Mouse (Mus musculus): ENCODE data around the gene Rad9a. TPM values are rescaled to one million over a fixed set of nuclear protein-coding genes. Genes with fewer than 3 reads are reported as not detected.

Gene Rad9a
- polyA plus RNA-seq, 1 experiment from 2014 or later, result 21.3 TPM

- H3K4me1 ChIP-seq, result peaks cover 82% of the 10 kb centered on the region
- H3K4me2 ChIP-seq, result no peak overlapping the region
- no peak for ATAC-seq (ENCODE audit: extremely low read depth, insufficient number of reproducible peaks, low FRiP score, low TSS enrichment)
- no peak overlapping the region for H3K27ac ChIP-seq (replicated peaks)
- no peak overlapping the region for H3K4me3 ChIP-seq
- H3K27me3 ChIP-seq (replicated peaks), result peaks cover 90% of the 10 kb centered on the region
- WGBS, result 41% methylated on average over 3 of the region's 3 CpGs
- no peaks in the 10 kb centered on the region for H3K36me3 ChIP-seq
- H3K9ac ChIP-seq, result 0 out of 2 replicates have a peak overlapping the region, but pooled peaks have one; percentile 38
- no peaks in the 10 kb centered on the region for H3K9me3 ChIP-seq
Measured at GRCm38 (mm10) chr19:4217855-4218254, 16.4 kb upstream of the Rad9a start.

DNA sequence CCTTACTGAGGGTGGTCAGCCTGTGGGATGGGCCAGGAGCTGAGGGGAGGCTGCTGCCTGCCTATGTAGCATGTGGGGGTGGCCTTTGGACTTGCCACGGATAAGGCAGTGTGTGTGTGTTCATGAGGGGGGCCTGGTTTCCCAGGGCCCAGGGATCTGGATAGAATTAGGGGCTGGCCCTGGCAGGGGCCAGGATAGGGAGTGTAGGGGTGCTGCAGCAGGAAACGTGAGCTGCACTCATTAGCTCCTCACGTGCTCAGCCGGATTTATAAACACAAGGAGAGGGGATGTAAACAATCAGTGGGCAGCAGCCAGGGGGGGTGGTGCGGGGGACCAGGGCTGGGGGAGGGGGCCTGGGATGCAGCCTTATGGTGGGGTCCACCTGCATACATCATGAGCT lies 15.7 kb upstream of the Rad9a start:
- Histone ChIP-seq H3K27ac (replicated peaks) (no peak overlapping the region), H3K9ac (peak overlapping the region; percentile 16; the same call in 1 of the 2 replicates), H3K4me3 (no peak overlapping the region), H3K9me3 (no peaks in the 10 kb centered on the region), H3K27me3 (replicated peaks) (peaks cover 90% of the 10 kb centered on the region), H3K4me1 (peaks cover 86% of the 10 kb centered on the region), H3K4me2 (no peak overlapping the region), H3K36me3 (no peaks in the 10 kb centered on the region)
- no peak for ATAC-seq (ENCODE audit: extremely low read depth, insufficient number of reproducible peaks, low FRiP score, low TSS enrichment)
- 18% methylated on average over 5 of the region's 5 CpGs for WGBS

DNA sequence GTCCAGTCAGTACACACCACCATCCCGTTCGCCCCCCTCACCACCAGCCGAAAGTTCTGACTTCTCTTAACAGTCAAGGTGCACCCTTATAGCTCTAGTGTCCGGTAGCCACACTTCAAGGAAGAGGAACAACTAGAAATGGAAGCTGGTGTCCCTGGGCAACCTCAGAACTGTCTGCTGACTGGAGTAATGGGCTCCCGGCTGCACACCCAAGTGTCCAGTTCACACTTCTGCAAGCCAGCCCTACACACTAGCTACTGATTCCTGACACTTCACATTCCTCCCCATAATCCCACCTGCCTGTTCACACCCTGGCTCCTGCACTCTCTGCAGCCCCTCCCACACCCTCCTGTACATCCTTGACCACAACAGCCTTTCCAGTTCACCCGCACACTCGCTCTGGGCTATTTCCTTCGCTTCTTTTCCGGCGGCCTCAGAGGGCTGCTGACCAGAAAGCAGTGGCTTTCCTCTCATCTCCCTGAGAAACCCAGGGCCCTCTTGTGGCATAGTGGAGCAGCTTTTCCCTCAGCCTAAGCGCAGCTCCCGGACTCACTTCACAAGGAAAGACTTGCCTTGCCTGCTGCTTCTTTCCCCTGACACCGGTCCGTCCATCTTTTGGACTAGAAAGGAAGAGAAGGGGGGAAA lies 14.7 kb upstream of the Rad9a start:
- Histone ChIP-seq H3K36me3 (no peaks in the 10 kb centered on the region), H3K4me2 (peak overlapping the region; percentile 99), H3K9ac (0 out of 2 replicates have a peak overlapping the region, but pooled peaks have one; percentile 4), H3K4me3 (peak overlapping the region; percentile 74), H3K27me3 (replicated peaks) (peaks cover 91% of the 10 kb centered on the region), H3K27ac (replicated peaks) (no peak overlapping the region), H3K9me3 (no peaks in the 10 kb centered on the region), H3K4me1 (peaks cover 77% of the 10 kb centered on the region)
- ATAC-seq (ENCODE audit: extremely low read depth, insufficient number of reproducible peaks, low FRiP score, low TSS enrichment), result no peak
- 13% methylated on average over 14 of the region's 14 CpGs for WGBS

DNA sequence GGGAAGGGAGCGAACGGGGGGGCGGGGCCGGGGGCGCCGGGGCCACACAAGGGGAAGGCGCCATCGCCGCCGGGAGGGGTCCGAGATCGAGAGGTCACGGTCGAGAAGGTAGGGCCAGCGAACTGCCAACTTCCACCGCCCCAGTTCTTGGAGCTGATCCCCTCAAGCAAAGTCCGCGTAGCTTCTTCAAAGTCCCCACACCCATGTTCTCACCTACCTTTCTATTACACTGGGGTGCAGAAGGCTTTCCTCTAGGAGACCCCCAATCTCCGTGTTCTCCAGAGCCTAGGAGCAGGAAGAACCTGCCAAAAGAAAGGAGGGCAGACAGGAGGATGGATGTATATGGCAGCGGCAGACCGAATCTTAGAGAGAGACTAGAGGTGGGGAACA lies 14.0 kb upstream of the Rad9a start:
- no peaks in the 10 kb centered on the region for H3K9me3 ChIP-seq
- H3K27ac ChIP-seq (replicated peaks), result peak overlapping the region; percentile 73; the same call in 1 of the 2 replicates
- peak overlapping the region; percentile 74 for H3K4me3 ChIP-seq
- no peaks in the 10 kb centered on the region for H3K36me3 ChIP-seq
- WGBS, result 3% methylated on average over 16 of the region's 21 CpGs
- no peak for ATAC-seq (ENCODE audit: extremely low read depth, insufficient number of reproducible peaks, low FRiP score, low TSS enrichment)
- H3K4me1 ChIP-seq, result peaks cover 70% of the 10 kb centered on the region
- H3K27me3 ChIP-seq (replicated peaks), result peaks cover 93% of the 10 kb centered on the region
- peak overlapping the region; percentile 89 for H3K9ac ChIP-seq
- H3K4me2 ChIP-seq, result peak overlapping the region; percentile 99

DNA sequence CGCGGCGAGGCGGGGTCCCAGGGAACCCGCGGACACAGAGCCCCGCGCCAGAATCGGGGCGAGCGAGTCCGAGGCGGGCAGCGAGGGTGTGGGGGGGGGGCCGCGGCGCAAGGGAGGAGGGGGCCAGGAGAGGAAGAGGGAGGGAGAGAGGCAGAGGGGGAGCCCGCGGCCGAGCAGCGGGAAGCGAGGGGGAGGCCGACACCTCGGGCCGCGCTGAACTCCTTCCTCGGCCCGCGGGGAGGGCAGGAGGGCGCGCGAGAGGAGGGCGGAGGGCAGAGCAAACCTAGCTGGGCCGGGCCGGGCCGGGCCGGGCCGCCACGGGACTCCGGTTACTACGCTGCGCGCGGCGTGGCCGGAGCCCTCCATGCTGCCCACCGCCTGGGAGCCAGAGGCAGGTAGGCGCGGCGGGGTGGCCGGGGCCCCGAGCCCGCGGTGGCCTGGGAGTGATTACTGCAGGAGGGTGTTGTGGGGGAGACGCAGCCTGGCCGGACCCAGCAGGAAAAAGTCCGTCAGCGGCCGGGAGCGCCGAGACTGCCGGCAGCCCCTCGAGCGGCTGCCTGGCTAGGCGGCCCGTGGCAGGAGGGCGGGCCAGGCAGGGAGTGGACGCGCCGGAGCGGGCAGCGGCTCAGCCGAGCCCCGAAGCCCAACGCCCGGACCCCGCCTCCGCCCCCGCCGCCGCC lies 13.4 kb upstream of the Rad9a start:
- Histone ChIP-seq H3K4me3 (peak overlapping the region; percentile 74), H3K9ac (peak overlapping the region; percentile 89), H3K4me2 (peak overlapping the region; percentile 99), H3K27me3 (replicated peaks) (peaks cover 92% of the 10 kb centered on the region), H3K4me1 (peaks cover 64% of the 10 kb centered on the region), H3K27ac (replicated peaks) (peak overlapping the region; percentile 73), H3K36me3 (no peaks in the 10 kb centered on the region), H3K9me3 (no peaks in the 10 kb centered on the region)
- ATAC-seq (ENCODE audit: extremely low read depth, insufficient number of reproducible peaks, low FRiP score, low TSS enrichment), result 0 out of 2 replicates have a peak, but pooled peaks have one; percentile 12
- under 1% methylated on average over 36 of the region's 81 CpGs for WGBS

- ATAC-seq (ENCODE audit: extremely low read depth, insufficient number of reproducible peaks, low FRiP score, low TSS enrichment), result 0 out of 2 replicates have a peak, but pooled peaks have one; percentile 20
- WGBS, result 0% methylated on average over 49 of the region's 49 CpGs
- H3K27ac ChIP-seq (replicated peaks), result peak within 1 kb of the TSS; percentile 73
- no peaks in the 10 kb centered on the region for H3K36me3 ChIP-seq
- peak within 1 kb of the TSS; percentile 89 for H3K9ac ChIP-seq
- no peaks in the 10 kb centered on the region for H3K9me3 ChIP-seq
- peak within 1 kb of the TSS; percentile 74 for H3K4me3 ChIP-seq
- H3K4me2 ChIP-seq, result peak within 1 kb of the TSS; percentile 99
- peaks cover 58% of the 10 kb centered on the region for H3K4me1 ChIP-seq
- H3K27me3 ChIP-seq (replicated peaks), result peaks cover 89% of the 10 kb centered on the region
Measured at GRCm38 (mm10) chr19:4214071-4214770, 12.8 kb upstream of the Rad9a start, which contains the start of the genes Clcf1 and AC109138.7. Gene Clcf1, plus strand, starts transcription at chr19:4214238. Gene AC109138.7, plus strand, starts transcription at chr19:4214357.

DNA sequence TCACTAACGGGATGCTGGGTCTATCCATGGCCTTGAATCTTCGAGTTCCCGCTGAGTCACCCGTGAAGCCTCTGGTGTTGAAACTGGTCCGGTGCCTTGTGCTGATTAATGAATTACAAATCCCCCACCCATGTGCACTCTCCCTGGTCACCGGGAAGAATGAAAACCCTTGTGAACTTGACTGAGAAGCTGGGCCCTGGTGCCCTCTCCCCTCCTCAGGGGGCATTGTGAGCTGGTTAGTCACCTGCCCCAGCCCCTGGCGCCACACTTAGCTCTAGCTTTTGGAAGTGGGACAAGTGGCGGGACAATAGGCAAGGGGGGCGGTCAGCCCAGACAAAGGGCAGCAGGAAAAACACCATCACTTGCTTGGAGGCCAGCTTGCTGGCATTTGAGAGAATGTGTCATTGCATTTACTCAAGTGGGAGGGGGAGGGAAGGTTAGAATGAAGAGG lies 12.1 kb upstream of the Rad9a start:
- H3K4me2 ChIP-seq, result peak overlapping the region; percentile 99
- H3K36me3 ChIP-seq, result no peaks in the 10 kb centered on the region
- H3K27me3 ChIP-seq (replicated peaks), result peaks cover 86% of the 10 kb centered on the region
- peaks cover 55% of the 10 kb centered on the region for H3K4me1 ChIP-seq
- no peaks in the 10 kb centered on the region for H3K9me3 ChIP-seq
- 7% methylated on average over 9 of the region's 9 CpGs for WGBS
- peak overlapping the region; percentile 89 for H3K9ac ChIP-seq
- H3K4me3 ChIP-seq, result peak overlapping the region; percentile 74
- no peak for ATAC-seq (ENCODE audit: extremely low read depth, insufficient number of reproducible peaks, low FRiP score, low TSS enrichment)
- H3K27ac ChIP-seq (replicated peaks), result peak overlapping the region; percentile 12; the same call in 1 of the 2 replicates

- WGBS, result 28% methylated on average over 4 of the region's 4 CpGs
- Histone ChIP-seq H3K4me1 (peaks cover 48% of the 10 kb centered on the region), H3K4me3 (no peak overlapping the region), H3K9me3 (no peaks in the 10 kb centered on the region), H3K4me2 (no peak overlapping the region), H3K27ac (replicated peaks) (no peak overlapping the region), H3K36me3 (no peaks in the 10 kb centered on the region), H3K9ac (no peak overlapping the region), H3K27me3 (replicated peaks) (peaks cover 71% of the 10 kb centered on the region)
- ATAC-seq (ENCODE audit: extremely low read depth, insufficient number of reproducible peaks, low FRiP score, low TSS enrichment), result no peak
Measured at GRCm38 (mm10) chr19:4211891-4212588, 10.6 kb upstream of the Rad9a start.

DNA sequence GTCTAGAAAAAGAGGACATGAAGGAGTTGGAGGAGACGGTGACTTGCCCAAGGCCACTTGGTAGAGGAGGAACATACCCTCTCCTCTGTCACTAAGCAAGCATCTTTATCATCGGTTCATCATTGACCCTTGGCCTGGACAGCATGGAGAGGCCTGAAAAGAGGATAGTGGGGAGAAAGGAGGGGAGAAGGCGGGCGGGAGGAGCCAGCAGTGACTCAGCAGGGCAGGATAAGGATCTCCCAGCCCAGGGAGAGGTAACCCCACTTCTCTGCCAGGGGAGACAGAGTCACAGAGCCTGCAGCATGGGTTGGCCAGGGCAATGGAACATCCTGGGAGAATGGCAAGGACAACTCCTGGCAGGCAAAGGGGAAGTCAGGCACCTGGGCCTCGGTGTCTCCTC lies 7.1 kb upstream of the Rad9a start:
- ATAC-seq (ENCODE audit: extremely low read depth, insufficient number of reproducible peaks, low FRiP score, low TSS enrichment), result no peak
- Histone ChIP-seq H3K9ac (no peak overlapping the region), H3K27ac (replicated peaks) (no peak overlapping the region), H3K4me2 (no peak overlapping the region), H3K27me3 (replicated peaks) (peaks cover 65% of the 10 kb centered on the region), H3K9me3 (no peaks in the 10 kb centered on the region), H3K4me1 (peaks cover 15% of the 10 kb centered on the region), H3K36me3 (no peaks in the 10 kb centered on the region), H3K4me3 (no peak overlapping the region)
- 73% methylated on average over 5 of the region's 5 CpGs for WGBS

GRCm38 (mm10) chr19:4206971-4207370 lies 5.5 kb upstream of the Rad9a start:
- Histone ChIP-seq H3K4me3 (no peak overlapping the region), H3K27ac (replicated peaks) (no peak overlapping the region), H3K36me3 (no peaks in the 10 kb centered on the region), H3K4me2 (no peak overlapping the region), H3K4me1 (peaks cover 6% of the 10 kb centered on the region), H3K9me3 (no peaks in the 10 kb centered on the region), H3K9ac (0 out of 2 replicates have a peak overlapping the region, but pooled peaks have one; percentile 8), H3K27me3 (replicated peaks) (peaks cover 53% of the 10 kb centered on the region)
- no peak for ATAC-seq (ENCODE audit: extremely low read depth, insufficient number of reproducible peaks, low FRiP score, low TSS enrichment)
- WGBS, result 3% methylated on average over 2 of the region's 2 CpGs

DNA sequence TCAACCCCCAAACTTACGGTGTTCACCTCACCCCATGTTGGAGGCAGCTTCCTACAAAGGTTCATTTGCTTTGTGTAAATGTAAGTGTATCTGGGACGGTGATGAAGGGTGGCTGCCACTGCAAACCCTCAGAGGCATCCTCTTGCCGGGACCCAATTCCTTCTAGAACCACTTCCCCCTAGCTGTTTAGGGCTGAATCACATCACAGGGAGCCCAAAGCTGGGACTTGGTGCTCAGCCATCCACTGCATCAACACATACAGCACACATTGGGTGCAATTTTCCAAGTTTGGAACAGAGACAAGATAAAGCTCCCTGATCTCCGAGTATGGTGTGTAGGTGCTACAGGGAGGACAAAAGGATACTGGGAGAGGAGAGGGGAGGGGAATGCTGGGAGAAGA lies 3.4 kb upstream of the Rad9a start:
- Histone ChIP-seq H3K36me3 (peaks cover 6% of the 10 kb centered on the region), H3K4me2 (no peak overlapping the region), H3K27ac (replicated peaks) (no peak overlapping the region), H3K27me3 (replicated peaks) (peaks cover 32% of the 10 kb centered on the region), H3K9ac (no peak overlapping the region), H3K4me3 (no peak overlapping the region), H3K4me1 (peaks cover 21% of the 10 kb centered on the region), H3K9me3 (no peaks in the 10 kb centered on the region)
- ATAC-seq (ENCODE audit: extremely low read depth, insufficient number of reproducible peaks, low FRiP score, low TSS enrichment), result no peak
- whole genome bisulfite sequencing, result 59% methylated on average over 4 of the region's 4 CpGs
